Mouse (Mus musculus): ENCODE data around the gene Kif9. TPM values are rescaled to one million over a fixed set of nuclear protein-coding genes. Genes with fewer than 3 reads are reported as not detected.

Gene Kif9
- polyA plus RNA-seq, 1 experiment = 5.3 TPM

DNA sequence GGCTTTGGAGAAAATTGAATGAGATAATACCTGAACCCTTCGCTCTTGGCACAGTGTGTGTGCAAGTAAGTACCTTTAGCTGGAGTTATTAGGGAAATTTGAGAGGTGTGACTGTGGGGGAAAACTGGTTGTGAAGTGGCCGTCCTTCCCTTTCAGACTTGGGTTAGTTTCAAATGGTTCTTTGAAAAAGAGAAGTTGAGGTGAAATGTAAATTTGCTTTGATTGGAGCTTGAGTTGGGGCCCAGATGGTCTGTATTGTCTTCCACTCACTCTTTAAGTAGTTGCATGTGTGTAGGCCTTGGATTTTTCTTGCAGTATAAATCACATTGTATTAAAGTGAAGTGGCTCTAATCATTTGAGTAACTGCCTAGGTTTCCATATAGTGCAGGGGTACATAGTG lies 58.4 kb downstream of the Kif9 start:
- TF ChIP-seq CTCF (IDR thresholded peaks at IDR 0.05; ENCODE audit: extremely low read depth, insufficient read depth, low read length) (no peak), POLR2A (IDR thresholded peaks at IDR 0.05; ENCODE audit: extremely low read depth, insufficient read depth, low read length) (no peak)

DNA sequence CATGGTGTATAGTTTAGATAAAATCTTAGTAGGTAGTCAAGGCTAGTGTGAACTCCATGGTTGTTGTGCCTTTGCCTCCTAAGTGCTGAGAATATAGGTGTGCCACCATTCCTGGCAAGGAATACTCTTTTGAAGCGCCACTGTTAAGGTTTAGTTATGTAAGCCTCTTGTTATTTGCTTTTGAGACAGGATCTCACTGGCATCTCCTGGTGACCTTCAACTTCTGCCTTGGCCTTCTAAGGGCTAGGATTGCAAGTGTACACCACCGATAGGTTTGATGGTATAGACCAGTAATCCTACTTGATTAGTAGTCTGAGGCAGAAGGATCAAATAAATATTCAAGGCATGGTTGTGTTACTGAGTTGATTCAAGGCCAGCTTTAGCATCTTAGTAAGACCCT lies 59.9 kb downstream of the Kif9 start:
- TF ChIP-seq POLR2A (IDR thresholded peaks at IDR 0.05; ENCODE audit: extremely low read depth, insufficient read depth, low read length) (no peak), CTCF (IDR thresholded peaks at IDR 0.05; ENCODE audit: extremely low read depth, insufficient read depth, low read length) (no peak)
- no peak overlapping the region for H3K27ac ChIP-seq (ENCODE audit: insufficient read depth, low read length)

More for the DNA sequence above, 58.4 kb downstream of the Kif9 start:
- H3K27ac ChIP-seq (ENCODE audit: insufficient read depth, low read length) = no peak overlapping the region
- peaks cover 10% of the 10 kb centered on the region for H3K4me1 ChIP-seq (ENCODE audit: control insufficient read depth, insufficient read depth, low read length)
- H3K4me3 ChIP-seq (ENCODE audit: insufficient read depth, low read length) = no peak overlapping the region

DNA sequence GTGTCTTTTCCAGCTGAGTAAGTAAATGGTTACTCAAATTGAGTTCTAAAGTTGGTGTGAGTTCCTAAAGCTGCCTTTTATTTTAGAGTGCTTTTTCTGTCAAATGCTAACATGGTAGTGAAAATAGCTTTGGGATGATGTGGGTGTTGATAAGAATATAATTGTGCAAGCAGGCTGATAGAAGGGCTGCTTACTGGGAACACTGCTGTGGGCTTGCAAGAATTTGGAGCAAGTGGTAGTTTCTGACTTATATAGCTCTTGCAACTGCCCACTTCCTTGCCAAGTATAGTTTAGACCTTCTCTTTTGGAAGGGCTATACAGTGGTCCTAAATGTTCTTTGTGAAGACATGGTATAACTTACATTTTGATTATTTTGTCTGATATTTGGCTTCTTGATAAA lies 61.8 kb downstream of the Kif9 start:
- TF ChIP-seq CTCF (IDR thresholded peaks at IDR 0.05; ENCODE audit: extremely low read depth, insufficient read depth, low read length) (no peak), POLR2A (IDR thresholded peaks at IDR 0.05; ENCODE audit: extremely low read depth, insufficient read depth, low read length) (no peak)
- Histone ChIP-seq H3K4me3 (ENCODE audit: insufficient read depth, low read length) (no peak overlapping the region), H3K27ac (ENCODE audit: insufficient read depth, low read length) (no peak overlapping the region; the same call in 1 of the 2 replicates), H3K4me1 (ENCODE audit: control insufficient read depth, insufficient read depth, low read length) (peaks cover 12% of the 10 kb centered on the region)

More for the DNA sequence above, 59.9 kb downstream of the Kif9 start:
- Histone ChIP-seq H3K4me1 (ENCODE audit: control insufficient read depth, insufficient read depth, low read length) (peaks cover 10% of the 10 kb centered on the region), H3K4me3 (ENCODE audit: insufficient read depth, low read length) (no peak overlapping the region)

DNA sequence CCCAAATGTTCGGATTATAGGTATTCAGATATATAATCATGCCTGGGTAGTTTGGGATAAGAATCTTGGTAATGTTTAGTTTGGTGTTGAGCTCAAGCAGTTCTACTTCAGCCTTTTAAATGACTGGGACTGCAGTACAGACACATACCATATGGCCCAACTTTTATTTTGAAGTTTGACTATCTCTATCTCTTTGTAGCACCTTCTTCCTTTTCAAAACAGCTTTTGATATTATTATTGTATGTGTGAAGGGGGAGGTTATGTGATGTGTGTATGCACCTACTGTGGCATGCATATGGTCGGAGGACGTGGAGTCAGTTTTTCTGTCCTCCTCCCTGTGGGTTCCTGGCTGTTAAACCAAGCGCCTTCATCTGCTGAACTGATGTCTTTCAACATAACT lies 65.2 kb downstream of the Kif9 start:
- no peak for TF ChIP-seq POLR2A (IDR thresholded peaks at IDR 0.05; ENCODE audit: extremely low read depth, insufficient read depth, low read length)
- no peak for TF ChIP-seq CTCF (IDR thresholded peaks at IDR 0.05; ENCODE audit: extremely low read depth, insufficient read depth, low read length)
- Histone ChIP-seq H3K4me1 (ENCODE audit: control insufficient read depth, insufficient read depth, low read length) (peaks cover 7% of the 10 kb centered on the region; the same call in 1 of the 2 replicates), H3K4me3 (ENCODE audit: insufficient read depth, low read length) (no peak overlapping the region), H3K27ac (ENCODE audit: insufficient read depth, low read length) (no peak overlapping the region)

DNA sequence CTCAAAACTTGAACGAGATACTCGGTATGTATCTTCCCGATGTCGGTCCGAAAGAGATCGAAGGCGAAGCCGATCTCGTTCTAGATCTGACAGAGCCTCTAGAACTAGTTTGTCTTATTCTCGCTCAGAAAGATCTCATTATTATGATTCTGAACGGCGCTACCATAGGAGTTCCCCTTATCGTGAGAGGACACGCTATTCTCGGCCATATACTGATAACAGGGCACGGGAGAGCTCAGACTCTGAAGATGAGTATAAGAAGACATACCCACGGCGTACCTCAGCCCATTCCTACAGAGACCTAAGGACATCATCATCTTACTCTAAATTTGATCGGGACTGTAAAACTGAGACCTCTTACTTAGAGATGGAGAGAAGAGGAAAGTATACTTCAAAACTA lies 71.5 kb downstream of the Kif9 start:
- Histone ChIP-seq H3K4me3 (ENCODE audit: insufficient read depth, low read length) (no peak overlapping the region), H3K4me1 (ENCODE audit: control insufficient read depth, insufficient read depth, low read length) (peaks cover 2% of the 10 kb centered on the region; the same call in 1 of the 2 replicates), H3K27ac (ENCODE audit: insufficient read depth, low read length) (no peak overlapping the region)
- TF ChIP-seq CTCF (IDR thresholded peaks at IDR 0.05; ENCODE audit: extremely low read depth, insufficient read depth, low read length) = no peak
- TF ChIP-seq POLR2A (IDR thresholded peaks at IDR 0.05; ENCODE audit: extremely low read depth, insufficient read depth, low read length) = no peak

DNA sequence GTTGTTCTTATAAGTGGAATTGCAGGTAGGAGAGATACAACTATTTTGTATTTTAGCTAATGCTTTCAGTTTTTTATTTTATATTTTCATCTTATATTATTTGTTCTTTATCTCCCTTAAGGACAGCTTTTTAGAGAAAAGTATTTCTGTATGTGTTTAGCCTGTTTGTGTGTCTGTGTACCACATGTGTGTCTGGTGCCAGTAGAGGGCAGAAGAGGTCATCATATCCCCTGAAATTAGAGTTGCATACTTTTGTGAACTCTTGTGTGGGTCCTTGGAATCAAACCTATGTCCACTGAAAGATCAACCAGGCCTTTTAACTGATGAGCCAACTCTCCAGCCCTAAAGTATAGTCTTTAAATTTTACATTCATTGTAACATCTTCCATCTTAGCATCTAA lies 91.6 kb downstream of the Kif9 start:
- Histone ChIP-seq H3K4me3 (ENCODE audit: insufficient read depth, low read length) (no peak overlapping the region), H3K27ac (ENCODE audit: insufficient read depth, low read length) (no peak overlapping the region), H3K4me1 (ENCODE audit: control insufficient read depth, insufficient read depth, low read length) (no peaks in the 10 kb centered on the region)
- TF ChIP-seq POLR2A (IDR thresholded peaks at IDR 0.05; ENCODE audit: extremely low read depth, insufficient read depth, low read length) (no peak), CTCF (IDR thresholded peaks at IDR 0.05; ENCODE audit: extremely low read depth, insufficient read depth, low read length) (no peak)

Other genes with a start within 250 kb of the Kif9 start
- gene Cspg5, start 233.2 kb upstream of the Kif9 start, polyA plus RNA-seq (2012; rRNA removed) = 382 and 388 TPM in 2 replicates
- gene Elp6, start 171.8 kb upstream of the Kif9 start, polyA plus RNA-seq (2012; rRNA removed) = 18.4 and 20.0 TPM in 2 replicates
- gene Scap, start 143.7 kb upstream of the Kif9 start, polyA plus RNA-seq (2012; rRNA removed) = 41.7 and 44.6 TPM in 2 replicates
- 37.7 and 39.5 TPM in 2 replicates for gene Ptpn23, start 68.7 kb upstream of the Kif9 start, polyA plus RNA-seq (2012; rRNA removed)
- 0.21 and 0.35 TPM in 2 replicates for gene Ngp, start 57.2 kb upstream of the Kif9 start, polyA plus RNA-seq (2012; rRNA removed)
- gene Klhl18, start 264 bp upstream of the Kif9 start, polyA plus RNA-seq (2012; rRNA removed) = 27.3 and 28.8 TPM in 2 replicates
- 64.8 and 64.9 TPM in 2 replicates for gene Setd2, start 55.6 kb downstream of the Kif9 start, polyA plus RNA-seq (2012; rRNA removed)
- 2.5 and 3.7 TPM in 2 replicates for gene Nradd, start 147.5 kb downstream of the Kif9 start, polyA plus RNA-seq (2012; rRNA removed)
- gene Nbeal2, start 177.2 kb downstream of the Kif9 start, polyA plus RNA-seq (2012; rRNA removed) = 10.0 and 10.7 TPM in 2 replicates
- 100 and 103 TPM in 2 replicates for gene Ccdc12, start 179.5 kb downstream of the Kif9 start, polyA plus RNA-seq (2012; rRNA removed)